Mouse (Mus musculus) neutrophil, adult 83 days (primary cell): ENCODE results near the gene Gm867. TPM values are rescaled to one million over a fixed set of nuclear protein-coding genes. Genes with fewer than 3 reads are reported as not detected.

Experiments
- total RNA-seq, 2 experiments: library from RNA; stranded (reverse); gene quantifications; one replicate each; pipeline ENCODE4 v1.2.4; 2023

Gm867 gene
- 1 to 10 TPM; 1.0 to 1.6 TPM for total RNA-seq

GRCm38 (mm10) chr10:75940520-75940919, at the start of gene Gm867:
Gene Gm867, minus strand, starts transcription at chr10:75940672.

GRCm38 (mm10) chr10:75954381-75954811, 13.9 kb upstream of the Gm867 start, which contains the start of gene Gm5134:
Gene Gm5134, plus strand, starts transcription at chr10:75954514.

DNA sequence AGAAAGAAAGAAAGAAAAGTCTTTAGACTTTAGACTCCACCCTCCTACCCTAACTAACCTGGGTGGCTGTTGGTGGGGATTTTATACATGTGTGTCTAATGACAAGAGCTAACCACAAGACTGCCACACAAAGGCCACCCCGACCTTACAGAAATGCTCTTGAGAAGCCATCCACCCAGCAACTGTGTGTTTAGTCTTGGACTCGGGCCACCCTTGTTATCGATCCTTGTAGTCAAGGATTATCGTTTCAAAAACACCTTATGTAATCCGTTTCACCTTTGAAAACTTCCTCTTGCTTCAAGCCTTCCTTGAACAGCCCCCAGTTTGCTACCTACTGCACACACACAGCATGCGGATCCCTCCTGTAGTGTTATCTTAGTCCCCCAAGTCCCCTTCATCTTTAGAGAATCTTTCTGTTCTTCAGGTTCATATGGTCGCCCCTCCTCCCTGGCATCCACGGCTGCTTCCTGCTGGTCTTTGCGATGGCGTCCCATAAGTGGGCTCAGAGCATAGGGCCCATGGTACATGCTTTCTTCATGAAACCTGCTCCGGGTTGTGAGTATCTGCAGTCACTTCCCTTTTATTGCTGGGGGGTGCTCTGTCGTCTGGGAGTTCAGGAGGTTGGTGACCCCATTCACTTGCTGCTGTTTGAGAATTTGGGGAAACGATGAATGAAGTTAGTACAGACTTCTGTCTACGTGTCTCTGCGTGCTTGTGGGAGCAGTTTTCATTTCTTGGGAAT, 2.4 kb upstream of the Gm867 start, which contains the start of gene Vpreb3:
TSS of gene Vpreb3 (plus strand) at position 322 of the 742 bp plus-strand sequence.

DNA sequence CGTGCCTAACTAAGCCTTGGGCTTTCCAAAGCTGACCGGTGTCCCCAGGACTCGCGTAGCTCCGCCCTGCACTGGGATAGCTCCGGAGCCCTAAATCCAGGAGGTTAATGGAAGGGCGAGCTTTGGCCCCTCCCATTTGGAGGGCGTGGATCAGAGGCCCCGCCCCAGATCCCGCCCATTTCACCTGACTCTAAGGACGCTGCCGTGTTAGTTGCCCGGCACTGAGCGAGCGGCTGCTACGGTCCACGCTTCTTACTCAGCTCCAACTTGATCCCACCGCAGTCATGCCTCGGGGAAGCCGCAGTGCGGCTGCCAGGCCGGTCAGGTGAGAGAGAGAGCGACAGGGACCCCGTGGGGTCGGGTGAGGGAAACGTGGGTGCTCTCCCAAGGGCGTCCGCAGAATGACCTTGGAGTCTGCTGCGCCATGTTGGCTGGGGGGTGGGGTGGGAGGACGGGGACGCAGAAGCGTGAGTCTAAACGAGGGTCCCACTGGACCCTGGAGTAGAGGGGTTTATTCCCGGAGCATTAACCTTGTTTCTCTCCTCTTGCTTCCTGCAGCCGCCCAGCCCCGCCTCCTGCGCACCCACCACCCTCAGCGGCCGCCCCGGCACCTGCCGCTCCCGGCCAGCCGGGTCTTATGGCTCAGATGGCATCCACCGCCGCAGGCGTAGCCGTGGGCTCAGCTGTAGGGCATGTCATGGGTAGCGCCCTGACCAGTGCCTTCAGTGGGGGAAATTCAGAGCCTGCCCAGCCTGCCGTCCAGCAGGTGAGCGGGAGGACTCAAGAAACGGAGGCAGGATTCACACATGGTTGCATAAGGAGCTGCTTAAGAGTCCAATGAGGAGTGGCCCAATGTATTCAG, 4.6 kb downstream of the Gm867 start, which contains the start of gene Mmp11:
TSS of gene Mmp11 (minus strand) at position 817 of the 862 bp plus-strand sequence.

DNA sequence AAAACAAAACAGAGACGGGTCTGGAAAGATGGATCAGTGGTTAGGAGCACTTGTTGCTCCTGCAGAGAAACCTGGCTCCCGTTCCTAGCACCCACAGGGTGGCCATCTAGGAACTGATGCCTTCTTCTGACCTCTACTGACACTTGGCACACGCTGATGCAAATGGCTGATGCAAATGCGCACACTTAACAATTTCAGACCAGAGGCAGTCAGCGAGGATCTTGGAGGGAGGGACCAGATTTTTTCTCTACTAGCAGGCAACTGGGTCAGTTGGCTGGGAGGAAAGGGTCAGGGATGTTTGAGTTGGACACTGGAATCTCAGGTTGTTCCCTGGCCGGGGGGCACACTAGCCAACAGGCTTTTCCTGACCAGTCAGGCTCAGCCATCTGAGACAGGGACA, 7.6 kb downstream of the Gm867 start, which contains the start of gene Chchd10:
TSS of gene Chchd10 (plus strand) at position 240 of the 400 bp plus-strand sequence.

DNA sequence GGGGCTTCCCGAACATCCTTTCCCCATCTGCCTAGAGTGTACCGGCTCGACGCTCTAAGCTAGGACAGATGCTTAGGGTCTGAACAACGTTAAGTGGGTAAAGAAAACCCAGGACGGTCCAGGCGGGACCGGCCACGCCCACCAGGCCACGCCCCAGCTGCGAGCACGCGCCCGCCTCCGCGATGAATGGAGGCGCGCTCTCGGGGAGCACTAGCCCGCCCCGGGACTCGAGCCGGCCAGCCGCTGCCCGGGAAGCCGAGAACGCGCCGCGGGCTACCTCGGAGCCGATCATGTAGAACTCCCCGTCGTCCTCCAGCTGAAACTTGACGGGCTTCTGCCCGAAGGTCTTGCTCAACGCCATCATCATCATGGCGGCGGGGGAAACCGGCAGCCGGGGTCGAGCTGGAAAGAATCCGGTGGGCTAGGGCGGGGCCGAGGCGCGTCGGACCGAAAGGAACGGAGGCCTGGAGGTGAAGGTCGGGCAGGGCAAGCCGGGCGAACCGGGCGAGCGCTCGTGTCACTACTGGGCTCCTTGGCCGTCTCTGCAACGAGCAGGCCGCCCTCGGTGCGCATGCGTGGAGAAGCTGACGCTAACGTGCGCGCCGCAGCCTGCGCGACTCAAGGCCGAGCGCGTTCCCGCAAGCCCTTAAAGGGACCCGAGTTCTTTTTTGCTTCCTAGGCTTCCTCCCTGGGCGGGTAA, 19.3 kb downstream of the Gm867 start, which contains the start of gene Smarcb1:
TSS of gene Smarcb1 (minus strand) at position 592 of the 700 bp plus-strand sequence.

DNA sequence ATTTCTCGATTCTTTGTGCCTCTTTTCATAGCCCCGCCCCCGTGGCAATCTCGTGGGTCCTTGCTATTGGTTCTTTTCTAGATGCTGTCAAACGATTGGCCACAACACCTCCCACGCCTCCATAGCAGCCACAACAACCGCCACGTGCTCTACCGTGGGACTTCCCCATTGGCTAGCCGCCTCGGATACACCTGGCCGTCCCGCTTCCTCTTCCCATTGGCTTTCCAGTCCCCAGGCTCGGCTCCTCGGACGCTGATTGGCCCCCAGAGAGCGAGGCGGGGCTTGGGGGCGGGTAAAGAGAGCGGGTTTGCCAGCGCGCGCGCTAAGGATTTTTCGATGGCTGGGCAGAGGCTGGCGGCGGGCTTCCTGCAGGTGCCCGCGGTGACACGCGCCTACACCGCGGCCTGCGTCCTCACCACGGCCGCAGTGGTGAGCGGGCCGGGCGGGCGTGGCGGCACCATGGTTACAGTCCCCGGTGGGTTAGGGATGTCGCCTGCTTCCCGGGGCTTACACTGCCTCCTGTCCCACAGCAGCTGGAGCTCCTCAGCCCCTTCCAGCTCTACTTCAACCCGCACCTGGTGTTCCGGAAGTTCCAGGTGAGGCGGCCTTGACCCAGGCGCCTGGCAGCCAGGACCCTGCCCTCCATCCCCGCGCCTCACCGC, 47.3 kb downstream of the Gm867 start, which contains the start of gene Derl3:
TSS of gene Derl3 (plus strand) at position 325 of the 662 bp plus-strand sequence.

Other genes with a start within 250 kb of the Gm867 start
- 10 to 100 TPM; 51.9 to 64.5 TPM for gene Cabin1, start 176.3 kb downstream of the Gm867 start, total RNA-seq
- 10 to 100 TPM; 11.9 to 16.8 TPM for gene Ddt, start 167.3 kb downstream of the Gm867 start, total RNA-seq
- not detected for gene Gm20441, start 159.7 kb downstream of the Gm867 start, total RNA-seq
- gene Gstt3, start 159.3 kb downstream of the Gm867 start, total RNA-seq, result 1 to 10 TPM; 3.3 TPM
- 1 to 10 TPM; 3.3 to 3.7 TPM for gene Gstt1, start 142.1 kb downstream of the Gm867 start, total RNA-seq
- gene Gstt4, start 118.1 kb downstream of the Gm867 start, total RNA-seq, result not detected
- gene Gstt2, start 103.2 kb downstream of the Gm867 start, total RNA-seq, result 1 to 10 TPM; 4.0 to 7.5 TPM
- gene Mif, start 80.4 kb downstream of the Gm867 start, total RNA-seq, result 10 to 100 TPM; 68.8 to 78.6 TPM
- gene Derl3, start 47.3 kb downstream of the Gm867 start, total RNA-seq, result 1 to 10 TPM; 1.2 to 1.8 TPM
- 10 to 100 TPM; 37.4 to 38.3 TPM for gene Smarcb1, start 19.1 kb downstream of the Gm867 start, total RNA-seq
- gene Chchd10, start 7.5 kb downstream of the Gm867 start, total RNA-seq, result 10 to 100 TPM in 1 of 2 experiments, 1 to 10 TPM in 1; 8.0 to 10.3 TPM
- under 1 TPM in 1 of 2 experiments, not detected in 1; 0.20 TPM for gene Mmp11, start 4.2 kb downstream of the Gm867 start, total RNA-seq
- 1 to 10 TPM; 2.6 to 3.6 TPM for gene Vpreb3, start 2.4 kb upstream of the Gm867 start, total RNA-seq
- under 1 TPM in 1 of 2 experiments, not detected in 1; 0.13 TPM for gene Gm5134, start 13.8 kb upstream of the Gm867 start, total RNA-seq
- gene Zfp280b, start 92.0 kb upstream of the Gm867 start, total RNA-seq, result 1 to 10 TPM; 3.3 to 5.6 TPM
- not detected for gene Slc5a4b, start 170.3 kb upstream of the Gm867 start, total RNA-seq
- not detected for gene Slc5a4a, start 206.8 kb upstream of the Gm867 start, total RNA-seq